Mouse (Mus musculus) subcutaneous adipose tissue, adult 2 months (tissue): ENCODE measurements around the gene Taar7d. TPM values are rescaled to one million over a fixed set of nuclear protein-coding genes. Genes with fewer than 3 reads are reported as not detected.

Experiments
- polyA plus RNA-seq: library from polyadenylated mRNA; depleted of rRNA; stranded (reverse); fragments of >200 nt; gene quantifications from 2 replicates; pipeline ENCODE4 v1.2.3, GENCODE M21; 2012; ENCODE audit warnings: low replicate concordance; rRNA removed

Gene Taar7d
- not detected in 2 replicates for polyA plus RNA-seq

DNA sequence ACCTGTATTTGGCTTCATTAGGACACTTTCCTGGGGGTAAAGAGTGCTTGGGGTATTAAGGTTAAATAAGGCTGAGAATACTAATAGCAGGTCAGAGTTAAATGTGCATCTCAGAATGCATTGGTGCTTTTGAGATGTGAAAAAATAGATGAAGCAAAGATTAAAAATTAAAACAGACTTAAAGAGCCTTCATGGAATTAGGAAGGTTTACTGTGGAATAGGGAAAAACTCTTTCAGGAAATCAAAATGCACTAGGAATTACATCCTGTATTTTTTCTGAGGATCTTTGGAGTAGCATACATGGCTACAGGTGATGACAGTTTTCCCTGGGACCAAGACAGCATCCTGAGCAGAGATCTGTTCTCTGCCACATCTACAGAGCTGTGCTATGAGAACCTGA is at the start of gene Taar7d:
Taar7d (plus strand) TSS at position 301 of the 400 bp plus-strand sequence.

DNA sequence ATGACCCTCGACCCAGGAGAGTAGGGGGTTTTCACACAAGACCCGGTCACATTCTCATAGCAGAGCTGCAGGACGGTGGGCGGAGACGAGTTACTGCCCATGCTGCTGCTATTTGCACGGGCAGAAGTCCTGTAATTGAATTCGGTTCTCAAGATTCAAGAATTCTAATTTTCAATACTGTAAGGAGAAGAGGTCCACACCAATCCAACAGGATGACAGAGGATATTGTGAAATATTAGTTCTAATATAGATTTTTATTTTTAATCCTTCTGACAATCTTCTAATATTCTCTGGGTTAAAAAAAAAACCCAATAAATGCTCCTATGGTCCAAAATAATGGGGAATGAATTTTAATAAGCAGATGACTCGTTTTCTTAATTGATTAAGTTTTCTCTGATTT is 41.5 kb upstream of the Taar7d start, which contains the start of gene Taar6:
Taar6 (minus strand) TSS at position 101 of the 400 bp plus-strand sequence.

DNA sequence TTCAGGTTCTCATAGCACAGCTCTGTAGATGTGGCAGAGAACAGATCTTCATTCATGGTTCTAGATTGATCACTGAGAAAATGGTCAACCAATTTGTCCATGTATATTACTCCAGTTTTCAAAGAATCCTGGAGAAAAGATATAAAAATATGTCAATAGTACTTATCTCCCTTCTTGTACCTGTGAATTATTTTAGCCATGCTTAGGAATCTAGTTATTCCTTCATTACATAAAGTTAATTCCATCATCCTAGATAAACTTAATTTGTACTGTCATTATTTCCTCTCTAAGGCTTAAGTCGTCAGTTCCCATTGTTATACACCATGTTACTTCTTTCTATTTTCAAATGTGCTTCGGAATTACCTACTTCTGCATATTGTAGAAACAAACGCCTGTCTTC is 33.6 kb upstream of the Taar7d start, which contains the start of gene Taar7a:
Taar7a (minus strand) TSS at position 101 of the 400 bp plus-strand sequence.

DNA sequence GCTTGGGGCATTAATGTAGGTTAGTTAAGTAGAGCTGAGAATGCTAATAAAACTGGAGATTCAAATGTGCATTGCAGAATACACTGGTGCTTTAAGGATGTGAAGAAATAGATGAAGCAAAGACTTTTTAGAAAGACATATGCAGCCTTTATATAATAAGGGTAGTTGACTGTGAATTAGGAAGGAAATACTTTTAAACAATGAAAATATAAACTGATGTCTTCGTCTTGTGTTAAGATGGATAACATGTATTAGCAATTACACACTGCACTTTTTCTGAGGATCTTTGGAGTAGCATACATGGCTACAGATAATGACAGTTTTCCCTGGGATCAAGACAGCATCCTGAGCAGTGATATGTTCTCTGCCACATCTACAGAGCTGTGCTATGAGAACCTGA is 27.4 kb upstream of the Taar7d start, which contains the start of gene Taar7b:
Taar7b (plus strand) TSS at position 301 of the 400 bp plus-strand sequence.

DNA sequence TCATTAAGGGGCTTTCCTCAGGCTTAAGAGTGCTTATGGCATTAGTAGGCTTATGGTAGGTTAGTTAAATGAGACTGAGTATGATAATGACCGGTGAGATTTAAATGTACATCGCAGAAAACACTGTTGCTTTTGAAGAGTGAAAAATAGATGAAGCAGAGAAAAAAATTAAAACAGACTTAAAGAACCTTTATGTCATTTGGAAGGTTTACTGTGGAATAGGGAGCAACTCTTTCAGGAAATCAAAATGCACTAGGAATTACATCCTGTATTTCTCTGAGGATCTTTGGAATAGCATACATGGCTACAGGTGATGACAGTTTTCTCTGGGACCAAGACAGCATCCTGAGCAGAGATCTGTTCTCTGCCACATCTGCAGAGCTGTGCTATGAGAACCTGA is 10.3 kb downstream of the Taar7d start, which contains the start of gene Taar7e:
Taar7e (plus strand) TSS at position 301 of the 400 bp plus-strand sequence.

DNA sequence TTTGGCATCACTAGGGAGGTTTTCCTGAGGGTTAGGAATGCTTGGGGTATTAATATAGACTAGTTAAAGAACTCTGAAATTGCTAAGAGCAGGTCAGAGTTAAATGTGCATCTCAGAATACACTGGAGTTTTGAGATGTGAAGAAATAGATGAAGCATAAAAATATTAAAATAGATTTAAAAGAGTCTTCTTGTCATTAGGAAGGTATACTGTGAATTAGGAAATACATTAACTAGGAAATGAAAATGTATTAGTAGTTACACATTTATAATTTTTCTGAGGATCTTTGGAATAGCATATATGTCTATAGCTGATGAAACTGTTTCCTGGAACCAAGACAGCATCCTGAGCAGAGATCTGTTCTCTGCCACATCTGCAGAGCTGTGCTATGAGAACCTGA is 22.2 kb downstream of the Taar7d start, which contains the start of gene Taar7f:
Taar7f (plus strand) TSS at position 301 of the 400 bp plus-strand sequence.

DNA sequence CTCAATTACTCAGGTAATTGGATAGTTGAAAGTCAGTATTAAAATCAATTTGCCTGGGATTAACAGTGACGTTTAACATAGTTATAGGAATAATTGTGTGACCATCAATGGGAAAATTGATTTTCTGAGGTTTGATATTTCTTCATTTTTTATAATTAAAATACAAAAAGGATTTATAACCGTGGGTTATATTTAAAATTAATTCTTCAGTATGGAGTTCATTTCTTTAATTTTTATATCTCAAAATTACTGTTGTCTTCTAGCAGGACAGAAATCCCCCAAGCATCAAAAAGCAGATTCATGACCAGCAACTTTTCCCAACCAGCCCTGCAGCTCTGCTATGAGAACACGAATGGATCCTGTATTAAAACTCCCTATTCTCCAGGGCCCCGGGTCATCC is 49.2 kb downstream of the Taar7d start, which contains the start of gene Taar8a:
Taar8a (plus strand) TSS at position 301 of the 400 bp plus-strand sequence.

Other genes with a start within 250 kb of the Taar7d start
- 949 and 1,914 TPM in 2 replicates for gene Rps12, start 239.9 kb upstream of the Taar7d start, polyA plus RNA-seq
- gene Slc18b1, start 230.2 kb upstream of the Taar7d start, polyA plus RNA-seq = 23.6 and 44.7 TPM in 2 replicates
- 11.5 and 34.9 TPM in 2 replicates for gene Vnn3, start 175.8 kb upstream of the Taar7d start, polyA plus RNA-seq
- 3.1 TPM in 2 replicates for gene Vnn1, start 132.5 kb upstream of the Taar7d start, polyA plus RNA-seq
- gene Taar1, start 106.9 kb upstream of the Taar7d start, polyA plus RNA-seq = not detected in 2 replicates
- 0.11 TPM in 1 of 2 replicates, not detected in the other for gene Taar2, start 88.7 kb upstream of the Taar7d start, polyA plus RNA-seq
- gene Taar3, start 77.7 kb upstream of the Taar7d start, polyA plus RNA-seq = not detected in 2 replicates
- gene Taar4, start 66.7 kb upstream of the Taar7d start, polyA plus RNA-seq = 0.14 TPM in 1 of 2 replicates, not detected in the other
- gene Taar5, start 56.5 kb upstream of the Taar7d start, polyA plus RNA-seq = not detected in 2 replicates
- gene Taar6, start 41.6 kb upstream of the Taar7d start, polyA plus RNA-seq = not detected in 2 replicates
- not detected in 2 replicates for gene Taar7a, start 33.7 kb upstream of the Taar7d start, polyA plus RNA-seq
- not detected in 2 replicates for gene Taar7b, start 27.3 kb upstream of the Taar7d start, polyA plus RNA-seq
- not detected in 2 replicates for gene Taar7e, start 10.4 kb downstream of the Taar7d start, polyA plus RNA-seq
- not detected in 2 replicates for gene Taar7f, start 22.3 kb downstream of the Taar7d start, polyA plus RNA-seq
- gene Taar8a, start 49.3 kb downstream of the Taar7d start, polyA plus RNA-seq = not detected in 2 replicates
- not detected in 2 replicates for gene Taar8b, start 65.1 kb downstream of the Taar7d start, polyA plus RNA-seq
- gene Taar8c, start 74.7 kb downstream of the Taar7d start, polyA plus RNA-seq = not detected in 2 replicates
- not detected in 2 replicates for gene Taar9, start 82.3 kb downstream of the Taar7d start, polyA plus RNA-seq
- 63.4 and 63.9 TPM in 2 replicates for gene Stx7, start 122.1 kb downstream of the Taar7d start, polyA plus RNA-seq
- gene Moxd1, start 196.3 kb downstream of the Taar7d start, polyA plus RNA-seq = 0.85 and 7.1 TPM in 2 replicates